Mouse (Mus musculus): Measurements from ENCODE around the gene Dsel. TPM values are rescaled to one million over a fixed set of nuclear protein-coding genes. Genes with fewer than 3 reads are reported as not detected.

The Dsel gene
- polyA plus RNA-seq (2015; fragmentation: Nextera tagmentation; extraction: Ambion mirVana): 6.1 and 7.8 TPM in 2 replicates

DNA sequence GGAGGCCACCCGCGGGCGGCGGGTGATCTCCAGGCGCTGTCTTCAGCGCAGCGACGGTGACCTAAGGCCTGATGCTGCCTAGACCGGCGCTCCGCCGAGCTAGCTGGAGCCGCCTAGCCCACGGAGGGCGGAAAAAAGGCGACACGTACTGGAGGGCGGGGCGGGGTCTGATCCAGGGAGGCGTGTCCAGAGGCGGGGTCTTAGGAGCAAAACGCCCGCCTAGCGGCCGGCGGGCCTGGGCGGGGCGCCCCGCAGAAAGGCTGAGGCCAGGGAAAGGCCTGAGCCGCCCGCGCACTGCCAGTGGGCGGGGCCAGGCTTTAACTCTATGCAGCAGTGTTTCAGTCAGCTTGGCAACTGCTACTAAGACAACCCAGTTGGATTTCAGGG lies at the start of gene Dsel:
TSS of gene Dsel (minus strand) at position 140 of the 387 bp plus-strand sequence.
- Histone ChIP-seq H3K27me3 (no peaks in the 10 kb centered on the region), H3K9me3 (replicated peaks) (no peaks in the 10 kb centered on the region), H3K4me3 (peak within 1 kb of the TSS; percentile 75), H3K36me3 (no peaks in the 10 kb centered on the region), H3K4me1 (replicated peaks) (peaks cover 5% of the 10 kb centered on the region; the same call in 1 of the 2 replicates), H3K27ac (peak within 1 kb of the TSS; percentile 92), H3K4me2 (peak within 1 kb of the TSS; percentile 84), H3K9ac (peak within 1 kb of the TSS; percentile 71)
- WGBS: under 1% methylated on average over 31 of the region's 33 CpGs
- ATAC-seq (replicated peaks; ENCODE audit: insufficient number of reproducible peaks, insufficient read depth, low FRiP score, low read depth): peak; percentile 97

DNA sequence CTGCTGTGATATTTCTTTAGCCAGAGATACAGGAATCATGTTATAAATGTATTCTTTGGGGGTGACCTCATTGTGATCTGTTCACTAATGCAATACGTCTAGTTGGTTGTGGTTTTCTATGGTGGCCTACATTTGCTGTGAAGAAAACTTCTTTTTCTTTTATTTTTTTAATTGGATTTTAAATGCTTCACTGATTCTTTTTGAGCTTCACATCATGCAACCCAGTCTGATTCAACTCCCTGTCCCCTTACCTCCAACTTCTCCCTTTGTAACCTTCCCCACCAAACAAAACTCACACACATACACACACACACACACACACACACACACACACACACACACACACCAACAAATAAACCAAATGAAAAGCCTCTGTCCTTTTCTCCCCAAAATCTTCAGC lies 46.7 kb upstream of the Dsel start:
- Histone ChIP-seq H3K36me3 (no peaks in the 10 kb centered on the region), H3K4me2 (no peak overlapping the region), H3K9ac (no peak overlapping the region), H3K27me3 (no peaks in the 10 kb centered on the region), H3K4me3 (no peak overlapping the region), H3K9me3 (replicated peaks) (no peaks in the 10 kb centered on the region), H3K27ac (no peak overlapping the region), H3K4me1 (replicated peaks) (no peaks in the 10 kb centered on the region)
- 74% methylated on average over 1 of the region's 1 CpGs for WGBS
- ATAC-seq (replicated peaks; ENCODE audit: insufficient number of reproducible peaks, insufficient read depth, low FRiP score, low read depth): no peak

DNA sequence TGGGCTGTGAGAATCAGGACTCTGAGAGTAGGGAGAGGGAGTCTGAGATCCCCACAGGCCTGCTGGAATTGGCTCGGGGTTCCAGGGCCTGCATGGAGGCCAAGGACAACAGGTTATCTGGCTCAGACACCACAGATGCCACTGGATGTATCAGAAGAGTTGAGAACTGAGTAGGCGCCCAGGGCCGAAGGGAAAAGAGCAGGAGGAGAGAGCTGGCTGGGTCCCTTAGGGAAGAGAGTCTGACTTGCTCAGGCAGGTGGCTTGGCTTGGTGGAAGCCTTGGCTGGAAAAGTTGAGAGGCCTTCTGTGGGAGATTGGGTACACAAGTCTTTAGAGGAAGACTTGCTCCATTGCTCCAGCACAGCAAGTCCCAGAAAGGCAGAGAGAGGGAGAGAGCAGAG lies 18.6 kb upstream of the Dsel start:
- Histone ChIP-seq H3K36me3 (no peaks in the 10 kb centered on the region), H3K27ac (no peak overlapping the region), H3K4me2 (no peak overlapping the region), H3K9me3 (replicated peaks) (no peaks in the 10 kb centered on the region), H3K9ac (no peak overlapping the region), H3K4me3 (no peak overlapping the region), H3K27me3 (no peaks in the 10 kb centered on the region), H3K4me1 (replicated peaks) (no peaks in the 10 kb centered on the region)
- 66% methylated on average over 3 of the region's 3 CpGs for WGBS
- ATAC-seq (replicated peaks; ENCODE audit: insufficient number of reproducible peaks, insufficient read depth, low FRiP score, low read depth): no peak

DNA sequence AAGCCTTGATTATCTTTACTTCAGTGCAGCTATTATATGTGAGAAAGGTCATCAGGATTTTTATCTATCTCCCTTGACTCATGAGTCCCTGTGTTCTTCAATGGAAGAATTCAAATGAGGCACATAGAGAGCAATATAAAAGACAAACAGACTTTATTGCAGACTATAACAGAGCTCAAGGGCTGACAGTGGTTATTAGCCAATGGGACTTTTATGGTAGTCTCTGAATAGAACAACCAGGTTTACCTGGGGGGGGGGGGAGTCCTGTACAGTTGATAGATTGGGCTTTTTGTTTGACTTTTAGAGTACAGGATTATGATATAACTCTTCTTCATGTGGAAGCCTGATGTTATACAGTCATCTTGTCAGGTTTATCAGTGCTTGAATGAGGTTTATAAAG lies 11.1 kb upstream of the Dsel start:
- Histone ChIP-seq H3K27me3 (no peaks in the 10 kb centered on the region), H3K9ac (no peak overlapping the region), H3K27ac (no peak overlapping the region), H3K4me1 (replicated peaks) (no peaks in the 10 kb centered on the region), H3K36me3 (no peaks in the 10 kb centered on the region), H3K4me2 (no peak overlapping the region), H3K4me3 (no peak overlapping the region), H3K9me3 (replicated peaks) (no peaks in the 10 kb centered on the region)
- ATAC-seq (replicated peaks; ENCODE audit: insufficient number of reproducible peaks, insufficient read depth, low FRiP score, low read depth): no peak

DNA sequence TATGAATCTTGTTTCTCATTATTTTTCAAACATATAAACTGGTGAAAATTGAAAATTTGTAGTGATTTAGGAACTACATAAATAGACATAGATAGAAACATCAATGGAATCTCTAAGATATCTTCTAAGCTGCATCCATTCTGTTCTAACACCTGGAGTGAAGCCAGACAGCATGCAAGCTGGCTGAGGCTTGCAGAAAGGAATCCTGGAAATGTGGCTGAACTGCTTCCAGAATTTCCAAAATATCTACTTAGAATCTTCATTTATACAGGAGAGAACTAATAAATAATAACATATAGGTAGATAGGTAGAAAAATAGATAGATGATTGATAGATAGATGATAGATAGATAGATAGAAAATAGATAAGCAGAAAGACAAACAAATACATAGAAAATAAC lies 8.5 kb upstream of the Dsel start:
- Histone ChIP-seq H3K27ac (no peak overlapping the region), H3K4me1 (replicated peaks) (no peaks in the 10 kb centered on the region), H3K27me3 (no peaks in the 10 kb centered on the region), H3K4me2 (no peak overlapping the region), H3K9ac (no peak overlapping the region), H3K9me3 (replicated peaks) (no peaks in the 10 kb centered on the region), H3K4me3 (no peak overlapping the region), H3K36me3 (no peaks in the 10 kb centered on the region)
- no peak for ATAC-seq (replicated peaks; ENCODE audit: insufficient number of reproducible peaks, insufficient read depth, low FRiP score, low read depth)

DNA sequence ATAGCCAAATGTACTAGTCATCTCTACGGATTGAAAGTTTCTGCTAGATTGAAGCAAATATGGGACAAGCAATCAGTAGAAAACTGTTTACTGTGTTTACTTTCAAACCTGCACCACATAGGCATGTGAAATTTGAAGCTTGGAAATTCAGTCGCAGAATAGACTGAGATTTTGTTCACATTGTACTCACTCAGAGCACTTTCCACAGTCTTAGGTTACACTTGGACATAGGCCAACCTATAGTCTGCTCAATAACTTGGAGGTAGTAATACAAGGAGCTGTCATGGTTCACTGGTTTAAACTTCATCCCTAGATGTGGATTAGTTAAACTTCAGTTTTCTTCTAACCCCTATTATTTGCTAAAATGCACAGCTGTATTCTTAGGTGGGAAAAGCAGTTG lies 749 bp upstream of the Dsel start:
- no peak for ATAC-seq (replicated peaks; ENCODE audit: insufficient number of reproducible peaks, insufficient read depth, low FRiP score, low read depth)
- 56% methylated on average over 2 of the region's 2 CpGs for WGBS

DNA sequence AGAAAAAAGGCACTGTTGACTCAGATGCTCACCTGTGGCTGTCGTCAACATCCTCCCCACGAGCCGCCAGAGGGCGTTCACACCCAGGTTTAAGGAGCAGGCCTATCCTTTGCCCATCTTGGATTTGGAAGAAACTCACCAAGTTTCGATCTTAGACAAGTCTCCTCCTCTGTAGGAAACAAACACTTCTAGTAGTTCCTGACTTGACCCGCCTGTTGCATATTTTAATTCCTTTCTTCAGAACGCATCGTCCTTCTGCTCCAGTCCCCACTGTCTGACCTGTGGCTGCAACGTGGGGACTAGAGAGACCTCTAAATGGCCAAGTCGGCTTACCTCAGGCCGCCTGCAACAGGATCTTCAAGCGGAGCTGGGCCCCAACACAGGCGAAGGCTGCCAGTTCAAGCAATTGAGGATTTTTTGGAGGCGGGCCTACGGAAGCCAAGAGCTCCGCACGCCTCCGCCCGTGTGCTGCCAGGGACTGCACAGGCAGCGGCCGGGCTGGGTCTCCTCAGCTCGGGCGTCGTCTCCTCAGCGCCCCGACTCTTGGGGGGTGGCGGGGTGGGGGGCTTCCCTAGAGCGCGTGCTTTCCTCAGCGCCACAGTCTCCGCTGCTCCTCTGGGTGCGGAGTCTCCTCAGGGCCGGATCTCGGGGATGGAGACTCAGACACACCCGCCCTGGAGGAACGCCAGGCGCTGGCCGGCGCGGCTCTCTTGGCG lies 497 bp downstream of the Dsel start:
- peak overlapping the region; percentile 71 for H3K9ac ChIP-seq
- peak overlapping the region; percentile 84 for H3K4me2 ChIP-seq
- H3K4me3 ChIP-seq: peak overlapping the region; percentile 75
- H3K4me1 ChIP-seq (replicated peaks): peaks cover 5% of the 10 kb centered on the region; the same call in 1 of the 2 replicates
- no peaks in the 10 kb centered on the region for H3K27me3 ChIP-seq
- H3K27ac ChIP-seq: peak overlapping the region; percentile 92
- peak; percentile 74 for ATAC-seq (replicated peaks; ENCODE audit: insufficient number of reproducible peaks, insufficient read depth, low FRiP score, low read depth)
- WGBS: under 1% methylated on average over 40 of the region's 41 CpGs
- H3K36me3 ChIP-seq: no peaks in the 10 kb centered on the region
- H3K9me3 ChIP-seq (replicated peaks): no peaks in the 10 kb centered on the region

More for the DNA sequence above, 749 bp upstream of the Dsel start:
- H3K9me3 ChIP-seq (replicated peaks): no peaks in the 10 kb centered on the region
- H3K4me1 ChIP-seq (replicated peaks): peaks cover 5% of the 10 kb centered on the region; the same call in 1 of the 2 replicates
- 0 out of 2 replicates have a peak overlapping the region, but pooled peaks have one; percentile 92 for H3K27ac ChIP-seq
- peak overlapping the region; percentile 75 for H3K4me3 ChIP-seq
- H3K9ac ChIP-seq: no peak overlapping the region; the same call in 1 of the 2 replicates
- no peaks in the 10 kb centered on the region for H3K27me3 ChIP-seq
- H3K36me3 ChIP-seq: no peaks in the 10 kb centered on the region
- H3K4me2 ChIP-seq: peak overlapping the region; percentile 84

DNA sequence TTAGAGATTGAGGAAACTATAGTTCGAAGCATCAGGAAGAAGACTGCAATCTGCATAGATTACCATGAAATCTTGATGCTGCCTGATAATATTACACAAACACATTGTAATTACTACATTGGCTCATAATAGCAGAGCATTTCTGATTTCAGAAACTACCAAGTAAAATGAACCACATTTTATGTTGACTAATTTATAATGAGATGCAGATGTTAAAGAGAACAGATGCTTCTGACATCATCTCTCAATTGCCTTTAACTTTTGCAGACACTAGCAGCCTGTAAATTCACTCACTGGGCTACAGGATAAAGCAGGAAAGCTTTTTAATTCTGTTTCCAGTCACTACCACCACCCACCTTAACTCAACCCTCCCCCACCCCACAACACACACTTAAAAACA lies 6.9 kb downstream of the Dsel start:
- no peaks in the 10 kb centered on the region for H3K27me3 ChIP-seq
- ATAC-seq (replicated peaks; ENCODE audit: insufficient number of reproducible peaks, insufficient read depth, low FRiP score, low read depth): no peak
- H3K27ac ChIP-seq: no peak overlapping the region
- whole genome bisulfite sequencing: 74% methylated on average over 1 of the region's 1 CpGs
- no peaks in the 10 kb centered on the region for H3K9me3 ChIP-seq (replicated peaks)
- H3K4me2 ChIP-seq: no peak overlapping the region
- no peak overlapping the region for H3K9ac ChIP-seq
- H3K4me3 ChIP-seq: no peak overlapping the region
- no peaks in the 10 kb centered on the region for H3K4me1 ChIP-seq (replicated peaks)
- no peaks in the 10 kb centered on the region for H3K36me3 ChIP-seq

DNA sequence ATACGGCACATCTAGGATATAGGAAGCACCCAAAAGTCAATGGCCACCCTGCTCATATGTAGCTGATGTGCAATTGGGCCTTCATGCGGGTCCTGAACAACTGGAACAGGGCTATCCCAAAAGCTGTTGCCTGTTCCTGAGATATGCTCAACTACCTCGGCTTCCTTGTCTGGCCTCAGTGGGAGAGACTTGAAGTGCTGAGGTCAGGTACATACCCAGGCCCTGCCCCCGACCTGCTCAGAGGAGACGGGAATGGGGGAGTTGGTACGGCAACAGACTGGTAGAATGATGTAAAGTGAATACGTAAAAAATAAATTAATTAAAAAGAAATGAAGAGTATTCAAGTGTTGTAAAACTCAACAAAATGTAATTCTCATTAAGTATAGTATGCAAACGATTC lies 12.3 kb downstream of the Dsel start:
- Histone ChIP-seq H3K27ac (no peak overlapping the region), H3K9ac (no peak overlapping the region), H3K9me3 (replicated peaks) (no peaks in the 10 kb centered on the region), H3K36me3 (no peaks in the 10 kb centered on the region), H3K27me3 (no peaks in the 10 kb centered on the region), H3K4me2 (no peak overlapping the region), H3K4me3 (no peak overlapping the region), H3K4me1 (replicated peaks) (no peaks in the 10 kb centered on the region)
- ATAC-seq (replicated peaks; ENCODE audit: insufficient number of reproducible peaks, insufficient read depth, low FRiP score, low read depth): no peak
- 83% methylated on average over 8 of the region's 8 CpGs for WGBS

DNA sequence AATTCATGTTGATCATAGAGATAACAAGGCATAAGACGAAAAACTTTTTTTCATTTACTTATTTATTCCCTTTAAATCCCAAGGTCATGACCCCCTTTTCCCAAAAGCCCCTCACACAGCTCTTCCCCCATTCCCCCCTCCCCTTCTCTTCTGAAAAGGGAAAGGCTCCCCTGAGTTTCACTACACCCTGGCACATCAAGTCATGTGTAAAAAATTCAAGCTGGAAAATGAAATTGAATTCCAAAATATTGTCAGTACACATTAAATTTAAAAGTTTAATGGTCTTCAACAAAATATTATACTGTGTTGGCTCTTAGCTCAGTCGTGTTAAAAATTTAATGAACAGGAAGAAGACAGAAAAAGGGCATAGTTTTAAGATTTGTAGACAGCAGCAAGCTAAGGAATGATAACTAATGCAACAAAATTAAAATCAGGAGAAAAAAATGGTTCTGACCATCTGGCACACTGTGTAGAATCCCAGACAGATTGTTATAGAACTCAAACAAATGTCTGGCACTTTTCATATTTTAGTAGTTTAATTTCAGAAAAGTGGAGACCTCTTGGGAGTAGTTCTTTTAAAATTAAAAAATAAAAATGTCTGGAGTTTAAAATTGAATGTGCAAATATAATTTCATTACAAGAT lies 31.0 kb downstream of the Dsel start:
- Histone ChIP-seq H3K36me3 (no peaks in the 10 kb centered on the region), H3K4me3 (no peak overlapping the region)
- 51% methylated on average over 2 of the region's 2 CpGs for WGBS

More for the DNA sequence above, 31.0 kb downstream of the Dsel start:
- H3K27me3 ChIP-seq: no peaks in the 10 kb centered on the region
- H3K27ac ChIP-seq: no peak overlapping the region
- H3K4me1 ChIP-seq (replicated peaks): no peaks in the 10 kb centered on the region
- H3K9me3 ChIP-seq (replicated peaks): no peaks in the 10 kb centered on the region
- no peak overlapping the region for H3K4me2 ChIP-seq
- no peak overlapping the region for H3K9ac ChIP-seq
- ATAC-seq (replicated peaks; ENCODE audit: insufficient number of reproducible peaks, insufficient read depth, low FRiP score, low read depth): no peak
